Mouse (Mus musculus) right cerebral cortex, postnatal 14 days (tissue): ENCODE data around the gene Gm815.
A peak's percentile ranks its signal among the peaks of the same experiment; 100 is the strongest.

Source experiments
- DNase-seq: peaks from one replicate; pipeline ENCODE4 v3.0.0; 2022

Gene Gm815

GRCm38 (mm10) chr19:26885616-26886015 lies at the start of gene Gm815:
Gene Gm815 (plus strand): TSS chr19:26885881.
- no peak for DNase-seq

GRCm38 (mm10) chr19:26837626-26838025 lies 48.1 kb upstream of the Gm815 start:
- no peak for DNase-seq

GRCm38 (mm10) chr19:26843896-26844295 lies 41.8 kb upstream of the Gm815 start:
- DNase-seq = no peak

- no peak for DNase-seq
These were observed 40.9 kb upstream of the Gm815 start for GRCm38 (mm10) chr19:26844813-26845212.

GRCm38 (mm10) chr19:26845276-26846016 lies 40.2 kb upstream of the Gm815 start:
- DNase-seq = peak; percentile 82

GRCm38 (mm10) chr19:26846017-26846285 lies 39.7 kb upstream of the Gm815 start:
- DNase-seq = no peak

- no peak for DNase-seq
These were observed 34.5 kb upstream of the Gm815 start for GRCm38 (mm10) chr19:26851017-26851782.

- no peak for DNase-seq
These were observed 33.3 kb upstream of the Gm815 start for GRCm38 (mm10) chr19:26852325-26852900.

GRCm38 (mm10) chr19:26853701-26854282 lies 31.9 kb upstream of the Gm815 start:
- DNase-seq = no peak

- DNase-seq = no peak
These were observed 31.0 kb upstream of the Gm815 start for GRCm38 (mm10) chr19:26854661-26855060.

GRCm38 (mm10) chr19:26855152-26855551 lies 30.5 kb upstream of the Gm815 start:
- DNase-seq = no peak

GRCm38 (mm10) chr19:26858427-26859194 lies 27.1 kb upstream of the Gm815 start:
- no peak for DNase-seq

- no peak for DNase-seq
These were observed 26.5 kb upstream of the Gm815 start for GRCm38 (mm10) chr19:26859195-26859570.

- no peak for DNase-seq
These were observed 22.0 kb upstream of the Gm815 start for GRCm38 (mm10) chr19:26863662-26864061.

- DNase-seq = no peak
These were observed 20.5 kb upstream of the Gm815 start for GRCm38 (mm10) chr19:26864975-26865690.

- DNase-seq = no peak
These were observed 19.9 kb upstream of the Gm815 start for GRCm38 (mm10) chr19:26865736-26866135.

GRCm38 (mm10) chr19:26869591-26869990 lies 16.1 kb upstream of the Gm815 start:
- DNase-seq = no peak

GRCm38 (mm10) chr19:26870280-26870679 lies 15.4 kb upstream of the Gm815 start:
- no peak for DNase-seq

- DNase-seq = no peak
These were observed 14.6 kb upstream of the Gm815 start for GRCm38 (mm10) chr19:26871096-26871495.

- no peak for DNase-seq
These were observed 12.8 kb upstream of the Gm815 start for GRCm38 (mm10) chr19:26872886-26873285.

- no peak for DNase-seq
These were observed 10.1 kb upstream of the Gm815 start for GRCm38 (mm10) chr19:26875601-26876000.

GRCm38 (mm10) chr19:26877180-26877775 lies 8.4 kb upstream of the Gm815 start:
- no peak for DNase-seq
